Mouse (Mus musculus): ENCODE measurements around the gene Lzts2. TPM values are rescaled to one million over a fixed set of nuclear protein-coding genes. Genes with fewer than 3 reads are reported as not detected.
A peak's percentile ranks its signal among the peaks of the same experiment; 100 is the strongest.

The Lzts2 gene
- total RNA-seq, 2 experiments from 2014 or later = 19.2 to 22.9 TPM

DNA sequence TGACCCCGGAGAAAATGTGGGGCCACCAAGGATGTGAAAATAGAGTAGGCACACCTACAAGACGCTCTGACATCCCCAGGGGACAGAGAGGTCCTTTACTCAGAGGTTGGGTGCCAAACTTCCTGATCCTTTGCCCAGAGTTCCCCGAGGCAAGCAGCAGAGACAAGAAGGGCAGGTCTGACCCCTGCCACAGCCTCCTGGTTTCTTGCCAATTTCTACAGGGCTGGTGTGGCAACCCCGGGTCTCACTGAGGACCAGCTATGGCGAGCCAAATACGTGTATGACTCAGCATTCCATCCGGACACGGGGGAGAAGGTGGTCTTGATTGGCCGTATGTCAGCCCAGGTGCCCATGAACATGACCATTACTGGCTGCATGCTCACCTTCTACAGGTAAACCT lies 35.3 kb downstream of the Lzts2 start:
- no peak for DNase-seq

DNA sequence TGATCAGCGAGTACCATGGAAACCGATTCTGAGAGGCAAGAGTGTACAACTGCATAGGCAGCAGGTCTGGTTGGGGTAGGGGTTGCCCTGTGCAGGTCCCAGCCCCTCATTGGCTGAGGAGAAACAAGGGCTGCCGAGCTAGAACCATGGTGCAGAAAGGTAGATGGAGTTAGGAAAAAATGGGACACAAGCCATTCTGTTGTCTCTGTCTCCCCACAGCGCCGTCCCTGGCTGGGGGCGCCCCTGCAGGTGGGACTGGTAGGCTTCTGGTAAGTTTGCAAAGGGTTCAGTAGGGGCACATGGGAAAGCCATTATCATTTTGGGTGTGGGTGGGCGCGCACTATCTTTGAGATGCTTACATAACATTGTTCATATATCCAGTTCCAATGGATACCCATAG lies 39.2 kb downstream of the Lzts2 start:
- no peak for DNase-seq

DNA sequence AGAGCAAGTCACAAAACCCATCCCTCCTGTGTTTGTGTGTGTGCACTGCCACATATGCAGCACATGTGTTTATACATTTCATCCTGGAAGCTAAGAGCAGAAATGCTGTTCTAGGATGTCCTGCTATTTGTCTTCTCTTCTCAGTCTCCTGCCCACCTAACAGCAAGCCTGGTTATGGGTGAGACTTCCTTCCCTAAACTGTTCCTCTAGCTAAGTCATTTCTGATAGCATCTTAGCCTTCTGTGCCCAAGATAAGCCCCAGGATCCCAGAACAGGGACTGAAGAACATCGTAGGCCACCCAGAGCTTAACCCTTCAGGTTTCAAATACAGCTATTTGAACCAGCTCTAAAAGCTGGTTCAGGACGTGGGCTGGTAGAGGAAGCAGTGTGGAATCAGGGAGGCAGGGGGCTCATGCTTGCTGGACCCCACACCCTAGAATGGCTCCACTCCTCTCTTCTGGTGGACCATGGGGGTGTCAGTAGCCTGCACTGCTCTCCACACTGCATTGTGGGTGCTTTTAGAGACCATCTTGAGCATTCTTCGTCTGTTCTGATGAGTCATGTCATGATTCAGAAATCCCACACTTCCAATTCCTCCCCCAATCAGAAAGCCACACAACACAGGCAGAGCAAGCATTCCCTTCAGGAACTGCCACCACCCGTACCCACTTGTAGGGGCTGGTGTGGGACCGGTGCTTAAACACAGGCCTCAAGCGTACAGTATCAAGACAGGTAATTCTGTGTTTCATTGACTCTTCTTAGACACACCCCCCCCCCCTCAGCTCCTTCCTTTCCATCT lies 40.9 kb downstream of the Lzts2 start:
- no peak for DNase-seq

DNA sequence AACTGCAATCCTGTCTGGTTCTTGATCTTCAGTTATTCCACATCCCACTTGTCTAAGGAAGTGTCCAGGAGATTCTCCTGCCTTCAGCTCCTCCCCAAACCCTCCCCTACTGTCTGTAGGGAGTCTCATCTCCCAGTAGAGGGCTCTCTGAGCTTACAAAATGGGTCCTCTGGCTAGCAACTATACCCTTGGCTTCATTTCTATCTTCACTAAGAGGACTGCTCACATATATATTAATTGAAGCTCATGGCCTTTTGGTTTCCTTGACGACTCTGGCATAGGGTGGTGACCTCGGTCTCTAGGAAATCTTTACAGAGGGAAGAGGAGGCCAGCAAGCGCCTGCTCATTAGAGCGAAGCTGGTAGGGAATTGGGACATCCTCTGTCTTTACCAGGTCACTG lies 42.1 kb downstream of the Lzts2 start:
- no peak for DNase-seq

DNA sequence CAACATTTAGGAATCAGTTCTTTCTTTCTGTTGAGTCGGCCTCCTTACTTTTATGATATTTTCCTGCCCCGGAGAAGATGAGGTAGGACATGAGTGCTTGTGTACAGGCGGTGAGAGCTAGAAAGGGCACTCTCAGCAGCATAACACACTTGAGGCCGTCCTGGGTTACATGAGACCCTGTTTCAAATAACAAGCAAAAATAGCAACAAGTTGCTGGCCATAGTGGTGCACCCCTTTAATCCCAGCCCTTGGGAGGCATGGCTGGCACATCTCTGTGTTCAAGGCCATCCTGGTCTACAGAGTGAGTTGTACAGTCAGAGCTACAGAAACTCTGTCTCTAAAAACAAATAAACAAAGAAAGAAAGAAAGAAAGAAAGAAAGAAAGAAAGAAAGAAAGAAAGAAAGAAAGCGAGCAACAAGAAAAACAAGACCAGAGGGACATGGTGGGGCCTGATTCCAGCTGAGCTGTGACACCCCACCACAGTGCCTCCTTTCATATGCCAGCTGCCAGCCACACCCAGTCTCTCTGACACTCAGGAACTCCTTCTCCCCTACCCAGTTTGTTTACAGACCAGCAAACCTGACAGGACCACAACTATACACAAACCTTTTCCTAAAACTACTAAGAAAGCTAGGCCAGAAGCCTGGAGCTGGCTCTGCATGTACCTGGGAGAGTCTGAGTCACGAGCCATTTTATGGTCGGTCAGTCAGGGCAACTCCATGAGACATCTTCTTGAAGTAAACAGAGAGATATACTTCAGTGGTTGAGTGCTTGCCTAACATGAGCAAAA lies 42.9 kb downstream of the Lzts2 start:
- no peak for DNase-seq

DNA sequence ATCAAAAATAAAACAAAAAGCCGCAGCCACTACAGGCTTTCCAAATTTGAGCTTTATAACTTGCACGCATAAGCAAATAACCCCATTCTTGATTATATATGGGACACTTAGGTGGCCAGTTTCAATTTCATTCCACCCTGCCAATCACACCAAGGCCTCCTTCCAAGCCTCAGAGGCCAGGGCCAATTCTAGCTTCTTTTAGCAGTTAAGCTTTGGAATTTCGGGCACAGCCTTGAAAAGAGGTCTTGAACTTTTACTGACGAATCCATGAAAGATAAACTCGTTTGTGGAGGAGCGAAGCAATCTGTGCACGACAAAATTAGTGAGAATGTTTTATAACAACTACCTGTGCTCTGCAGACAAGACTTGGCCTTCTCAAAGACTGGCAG lies 43.5 kb downstream of the Lzts2 start:
- DNase-seq = no peak

DNA sequence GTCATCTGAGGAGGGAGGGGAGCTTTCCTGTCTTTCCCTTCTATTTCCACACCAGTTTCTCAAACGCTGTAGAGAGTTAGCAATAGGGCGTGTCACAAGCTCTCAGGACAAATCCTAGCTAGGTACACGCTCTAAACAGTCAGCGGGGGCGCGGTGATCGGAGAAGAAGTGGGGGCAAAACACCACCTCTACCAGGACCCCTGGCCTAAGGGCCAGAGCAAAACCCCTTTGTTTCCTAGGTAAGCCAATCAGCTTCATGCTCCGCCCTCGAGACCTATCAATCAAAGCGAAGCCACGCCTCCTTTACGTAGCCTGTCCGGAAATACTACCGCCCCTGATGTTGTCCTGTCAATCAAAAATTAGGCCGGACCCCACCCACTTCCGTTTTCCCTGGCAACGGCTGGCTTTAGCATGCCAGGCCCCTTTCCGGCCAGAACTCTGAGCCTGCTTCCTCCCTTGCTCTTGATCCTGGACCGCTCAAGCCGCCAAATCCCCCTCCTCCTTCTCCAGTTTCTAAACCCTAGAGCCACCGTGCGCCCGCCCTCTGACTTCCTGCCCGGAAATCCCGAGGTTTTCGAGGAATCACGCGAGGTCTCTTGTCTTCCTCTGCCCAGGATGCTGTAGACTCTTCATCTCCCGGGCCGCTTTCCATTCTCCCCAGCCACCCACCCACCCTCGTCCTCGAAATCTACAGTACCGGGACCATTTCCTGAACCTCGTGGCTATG lies 44.1 kb downstream of the Lzts2 start:
- peak; percentile 90 for DNase-seq

DNA sequence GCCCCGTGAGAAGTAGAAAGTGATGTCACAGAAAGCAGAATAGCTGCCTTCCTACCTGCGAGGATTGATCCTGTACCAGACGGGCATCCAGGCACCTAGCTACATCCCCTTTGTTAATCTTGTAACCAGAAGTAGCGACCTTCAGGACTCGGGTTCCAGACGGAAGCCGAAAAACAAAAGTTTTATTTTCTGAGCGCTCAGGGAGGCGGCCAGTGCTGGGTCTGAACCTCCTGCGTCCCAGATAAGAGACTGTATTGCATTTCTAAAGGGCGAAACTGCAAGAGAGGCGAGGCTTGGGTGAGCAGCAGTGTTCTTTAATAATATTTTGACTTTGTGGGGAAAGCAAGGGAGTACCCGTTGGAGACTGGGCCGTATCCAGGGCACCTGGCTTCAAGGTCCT lies 44.6 kb downstream of the Lzts2 start:
- DNase-seq = no peak

DNA sequence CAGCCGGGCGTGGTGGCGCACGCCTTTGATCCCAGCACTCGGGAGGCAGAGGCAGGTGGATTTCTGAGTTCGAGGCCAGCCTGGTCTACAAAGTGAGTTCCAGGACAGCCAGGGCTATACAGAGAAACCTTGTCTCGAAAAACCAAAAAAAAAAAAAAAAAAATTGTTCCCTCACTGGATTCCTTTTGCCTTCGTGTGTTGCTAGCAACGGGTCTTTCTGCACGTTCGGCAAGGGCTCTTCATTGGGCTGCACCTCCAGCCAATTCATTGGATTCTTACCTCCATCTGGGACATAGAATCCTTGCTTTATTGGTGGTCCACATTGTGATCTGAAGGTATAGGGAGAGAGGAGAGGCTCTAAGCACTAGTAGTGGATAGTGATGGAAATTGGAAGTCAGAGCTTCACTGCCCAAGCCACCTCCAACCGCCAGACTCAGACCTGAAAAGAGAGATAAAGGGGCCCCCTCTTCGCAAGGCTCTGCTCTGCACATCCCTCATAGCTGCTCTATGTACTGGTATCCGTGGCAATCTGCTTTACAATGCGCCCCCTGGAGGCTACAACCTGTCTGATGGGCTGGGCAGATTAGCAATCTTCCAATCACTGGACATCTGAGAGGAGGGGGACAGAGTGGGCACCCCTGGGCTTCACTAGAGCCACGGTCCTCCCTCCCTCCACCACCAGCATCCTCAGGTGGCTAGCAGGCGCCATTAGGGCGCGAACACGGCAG lies 49.5 kb downstream of the Lzts2 start:
- no peak for DNase-seq

DNA sequence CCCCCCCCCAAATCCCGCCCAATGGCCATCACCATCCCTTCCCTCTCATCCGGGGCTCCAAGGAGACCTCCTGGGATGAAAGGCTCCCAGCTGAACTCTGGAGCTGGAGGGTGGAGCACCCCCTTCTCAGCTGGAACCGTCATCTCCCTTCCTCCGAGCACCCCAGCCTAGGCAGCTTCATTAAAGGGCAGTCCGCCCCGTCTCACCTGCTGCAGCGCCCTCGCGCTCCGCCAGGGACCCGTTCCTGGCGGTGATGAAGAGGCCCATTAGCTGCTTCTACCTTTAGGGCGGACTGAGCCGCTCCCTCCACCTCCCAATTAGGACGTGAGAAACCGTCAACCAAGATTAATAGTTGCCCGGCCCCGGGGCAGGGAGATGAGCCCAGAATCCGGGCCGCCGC lies 51.0 kb downstream of the Lzts2 start:
- no peak for DNase-seq

DNA sequence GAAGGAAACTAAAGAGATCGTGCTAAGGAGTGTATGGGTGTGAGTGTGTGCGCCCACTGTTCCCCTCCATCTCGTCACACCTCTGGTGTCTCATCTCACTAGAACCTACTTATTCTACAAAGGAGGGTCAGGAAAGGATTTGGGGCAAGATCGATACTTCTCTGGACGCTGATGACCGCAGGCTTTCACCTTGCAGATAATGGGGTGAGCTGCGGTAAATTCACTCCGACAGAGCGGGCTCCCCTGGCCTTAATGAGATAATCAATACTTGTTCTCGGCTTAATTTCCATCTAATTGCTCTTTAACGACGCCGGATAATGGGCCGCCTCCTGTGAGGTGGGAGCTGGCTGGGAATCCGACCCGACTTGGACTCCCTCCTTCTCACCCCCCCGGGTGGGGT lies 53.0 kb downstream of the Lzts2 start:
- no peak for DNase-seq

DNA sequence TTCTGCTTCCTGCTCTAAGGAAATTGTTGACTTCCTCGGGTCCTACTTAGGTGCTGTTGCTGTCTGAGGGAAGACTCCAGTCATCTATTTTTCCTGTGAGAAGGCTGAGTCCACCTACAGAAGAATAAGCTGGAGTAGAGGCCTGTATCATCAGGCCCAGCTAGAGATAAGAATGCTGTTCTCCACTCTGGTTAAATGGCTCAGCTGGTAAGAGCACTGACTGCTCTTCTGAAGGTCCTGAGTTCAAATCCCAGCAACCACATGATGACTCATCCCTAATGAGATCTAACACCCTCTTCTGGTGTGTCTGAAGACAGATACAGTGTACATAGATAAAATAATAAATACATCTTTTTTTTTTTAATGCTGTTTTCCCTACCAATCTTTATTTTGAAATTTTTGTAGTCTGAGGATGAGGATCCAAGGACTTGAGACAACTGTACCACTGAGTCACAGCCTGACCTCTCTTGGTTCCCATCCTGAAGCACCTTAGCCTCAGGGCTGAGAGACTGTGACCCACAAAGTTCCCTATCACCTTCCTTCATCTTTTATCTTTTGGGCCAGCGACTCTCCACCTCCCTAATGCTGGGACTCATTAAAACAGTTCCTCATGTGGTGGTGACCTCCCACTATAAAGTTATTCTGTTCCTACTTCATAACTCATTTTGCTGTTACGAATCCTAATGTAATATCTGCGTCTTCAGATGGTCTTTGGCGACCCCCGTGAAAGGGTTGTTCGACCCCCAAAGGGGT lies 53.7 kb downstream of the Lzts2 start:
- DNase-seq = no peak

DNA sequence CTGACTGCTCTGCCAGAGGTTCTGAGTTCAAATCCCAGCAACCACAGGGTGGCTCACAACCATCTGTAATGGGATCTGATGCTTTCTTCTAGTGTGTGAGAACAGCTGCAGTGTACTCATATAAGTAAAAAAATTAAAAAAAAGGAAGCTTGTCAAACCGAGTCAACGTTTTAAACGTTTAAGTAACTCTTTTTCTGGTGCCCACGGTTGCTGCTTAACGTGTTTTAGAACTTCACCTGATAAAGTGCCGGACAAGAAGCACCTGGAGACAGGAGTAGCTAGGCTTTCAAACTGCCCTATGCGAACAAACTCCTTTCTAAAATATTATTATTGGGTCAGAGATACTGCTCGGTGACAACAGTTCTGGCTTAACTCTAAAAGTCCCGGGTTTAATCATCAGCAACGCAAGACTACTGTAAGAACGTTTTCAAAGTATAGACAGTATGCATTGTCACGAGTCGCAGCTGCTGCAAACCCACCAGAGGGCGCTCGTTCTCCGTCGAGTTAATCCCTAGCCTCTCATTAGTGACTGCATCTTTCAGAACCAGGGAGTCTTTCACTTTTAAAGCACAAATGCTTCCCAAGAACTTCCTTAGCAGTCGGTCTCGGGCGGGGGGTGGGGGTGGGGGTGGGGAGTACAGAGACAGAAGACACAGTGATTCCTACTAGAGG lies 59.8 kb downstream of the Lzts2 start:
- peak; percentile 62 for DNase-seq

DNA sequence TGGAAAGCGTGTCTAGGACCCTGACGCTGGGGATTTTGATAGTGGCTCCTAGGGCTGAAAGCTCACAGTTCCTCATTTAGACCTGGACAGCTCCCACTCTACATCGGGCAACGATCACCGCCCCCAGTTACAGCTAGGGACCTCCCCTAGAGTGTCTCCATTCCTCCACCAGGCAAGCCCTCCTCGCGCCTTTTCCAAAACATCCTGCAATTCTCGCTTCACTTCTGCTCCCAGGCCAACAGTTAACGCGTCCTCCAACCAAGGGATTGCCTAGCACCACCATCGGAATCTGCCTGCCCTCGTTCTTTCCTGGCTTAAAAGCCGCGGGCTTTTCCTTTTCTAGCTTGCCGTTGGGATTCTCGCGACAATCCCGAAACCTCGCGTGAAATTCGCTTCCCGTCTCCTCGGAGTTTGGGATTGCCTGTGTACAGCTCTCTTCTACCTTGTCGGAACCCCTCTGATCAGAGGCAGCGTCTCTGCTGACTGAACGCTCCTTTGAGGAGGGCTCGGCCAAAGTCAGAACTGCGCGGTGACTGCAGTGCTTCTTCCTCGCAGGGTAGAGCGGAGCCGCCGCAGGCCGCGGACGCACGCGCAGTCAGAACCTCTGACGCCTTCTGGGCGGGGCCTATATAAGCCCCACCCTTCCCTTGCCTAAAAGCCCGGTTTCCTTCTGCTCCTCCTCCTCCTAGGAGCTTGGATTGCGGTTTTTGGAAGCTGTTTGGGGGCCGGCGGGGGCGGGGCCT lies 60.5 kb downstream of the Lzts2 start, which contains the start of gene Kazald1:
TSS of gene Kazald1 (plus strand) at position 662 of the 743 bp plus-strand sequence.
- peak; percentile 94 for DNase-seq

DNA sequence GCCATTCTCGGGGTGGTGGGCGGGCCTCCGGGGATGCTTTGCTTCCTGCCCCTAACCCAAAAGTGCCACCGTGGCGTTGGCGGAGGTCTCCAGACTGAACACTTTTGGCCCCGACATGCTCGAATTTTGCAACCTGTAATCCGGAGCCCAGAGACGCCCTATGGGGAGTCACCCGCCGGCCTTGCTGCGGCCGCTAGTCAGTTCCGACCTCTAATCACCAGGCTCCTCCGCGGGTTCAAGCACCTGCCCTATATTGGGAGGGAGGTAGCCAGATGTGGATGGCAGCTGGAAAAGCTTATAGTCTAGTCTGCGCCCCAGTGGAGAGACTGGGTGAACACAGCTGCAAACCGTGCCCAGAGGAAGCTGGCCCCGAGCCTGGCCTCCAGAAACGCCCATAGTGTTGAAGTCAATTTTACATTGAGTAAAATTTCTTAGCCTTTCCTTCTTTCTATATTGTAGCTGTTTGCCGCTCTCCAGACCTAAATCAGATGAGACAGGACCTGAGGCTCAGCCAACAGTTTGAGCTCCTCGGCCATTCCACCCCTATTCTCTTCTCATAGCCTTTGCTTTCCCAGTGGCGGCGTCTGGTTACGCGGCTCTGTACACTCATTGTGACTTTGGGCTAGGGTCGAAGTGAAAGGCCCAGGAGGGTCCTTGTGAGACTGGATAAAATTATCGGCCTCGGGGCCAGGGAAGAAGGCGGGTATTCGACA lies 61.3 kb downstream of the Lzts2 start:
- no peak for DNase-seq

DNA sequence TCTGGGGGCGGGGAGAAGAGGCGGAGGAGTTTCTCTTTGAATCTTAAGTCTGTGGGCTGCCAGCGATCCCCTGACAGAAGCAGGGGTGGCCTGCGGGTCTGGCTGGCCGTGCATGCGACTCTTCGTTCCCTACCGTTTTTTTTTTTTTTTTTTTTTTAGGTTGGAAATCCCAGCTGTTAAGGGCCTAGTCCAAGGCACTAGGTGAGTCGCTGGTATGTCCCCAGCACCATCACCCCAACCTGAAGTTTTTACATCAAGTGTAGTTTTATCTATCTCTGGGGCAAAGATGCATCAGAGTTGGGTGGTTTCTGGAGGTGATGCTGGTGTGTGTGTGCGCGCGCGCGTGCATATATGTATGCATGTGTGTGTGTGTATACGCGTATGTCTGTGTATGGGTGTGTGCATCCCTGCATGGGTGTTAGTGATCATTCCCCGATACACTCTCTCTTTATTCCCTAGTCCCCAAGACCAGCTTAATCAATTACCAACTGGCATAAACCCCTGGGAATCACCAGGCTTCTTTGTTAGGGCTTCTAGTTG lies 61.9 kb downstream of the Lzts2 start:
- DNase-seq = no peak

Measured in gastrocnemius, postnatal 25 days (tissue).